Mouse (Mus musculus) heart, embryonic 13.5 days (tissue): Measurements from ENCODE around the gene Lin54. TPM values are rescaled to one million over a fixed set of nuclear protein-coding genes. Genes with fewer than 3 reads are reported as not detected.

Experiments used
- ATAC-seq: fragments of 200-750 bp; cut with Nextera tagmentation; 2 replicates; pipeline ENCODE4 v1.8.0; 2017; ENCODE audit warnings: moderate TSS enrichment; ENCODE audit not compliant: insufficient number of reproducible peaks, low FRiP score, low TSS enrichment; ENCODE audit errors: extremely low read depth
- H3K27ac ChIP-seq: fragments of 300-500 bp; sonication (generic); replicated peaks from 2 replicates; pipeline ENCODE4 v1.5.1; 2015; ENCODE audit warnings: moderate library complexity, mild to moderate bottlenecking, inconsistent platforms
- H3K27me3 ChIP-seq: fragments of 300-500 bp; sonication (generic); replicated peaks from 2 replicates; pipeline ENCODE4 v1.6.1; 2015; ENCODE audit warnings: mild to moderate bottlenecking, inconsistent platforms
- H3K36me3 ChIP-seq: fragments of 300-500 bp; sonication (generic); 2 replicates; pipeline ENCODE4 v1.6.1; 2015; ENCODE audit warnings: mild to moderate bottlenecking, inconsistent platforms
- H3K4me1 ChIP-seq: fragments of 300-500 bp; sonication (generic); 2 replicates; pipeline ENCODE4 v1.6.1; 2015; ENCODE audit warnings: inconsistent platforms
- H3K4me2 ChIP-seq: fragments of 300-500 bp; sonication (generic); 2 replicates; pipeline ENCODE4 v1.6.1; 2015; ENCODE audit warnings: inconsistent platforms, mild to moderate bottlenecking, moderate library complexity
- H3K4me3 ChIP-seq: fragments of 300-500 bp; sonication (generic); 2 replicates; pipeline ENCODE4 v1.5.1; 2015; ENCODE audit warnings: moderate library complexity, mild to moderate bottlenecking, inconsistent platforms
- H3K9ac ChIP-seq: fragments of 300-500 bp; sonication (generic); 2 replicates; pipeline ENCODE4 v1.6.1; 2015; ENCODE audit warnings: inconsistent platforms, mild to moderate bottlenecking, moderate library complexity
- H3K9me3 ChIP-seq: fragments of 300-500 bp; sonication (generic); 2 replicates; pipeline ENCODE4 v1.6.1; 2016; ENCODE audit warnings: inconsistent platforms
- WGBS: fragments of 180-500 bp; shearing (Covaris S2); methylation state at CpG from one replicate; pipeline ENCODE4 v1.1.7; 2015; ENCODE audit warnings: mixed read lengths; 5-methylcytosine and 5-hydroxymethylcytosine counted together
- polyA plus RNA-seq: library from polyadenylated mRNA; unstranded; fragments of >200 nt; fragmentation: Nextera tagmentation; extraction: Ambion mirVana; gene quantifications from 2 replicates; pipeline ENCODE4 v1.2.1, GENCODE M21; 2015

The Lin54 gene
- polyA plus RNA-seq, 1 experiment from 2014 or later, result 9.0 TPM

DNA sequence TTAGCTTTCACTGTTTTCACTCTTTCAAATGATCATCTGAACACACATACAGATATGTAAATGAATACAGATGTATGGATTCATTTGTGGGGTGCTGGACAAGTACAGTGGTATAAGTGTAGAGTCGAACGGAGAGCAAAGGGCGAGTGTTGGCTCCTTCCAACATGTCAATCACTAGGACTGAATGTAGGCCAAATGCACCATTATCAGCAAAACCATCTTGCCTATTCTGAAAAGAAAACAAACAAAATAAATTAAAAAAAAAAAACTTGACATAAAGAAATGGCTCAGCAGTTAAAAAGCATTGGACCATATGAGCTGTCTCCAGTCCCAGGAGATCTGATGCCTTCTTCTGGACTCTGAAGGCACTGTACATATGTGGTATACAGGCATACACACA is 12.2 kb downstream of the Lin54 start:
- Histone ChIP-seq H3K9ac (no peak overlapping the region), H3K4me1 (peaks cover 26% of the 10 kb centered on the region), H3K27me3 (no peaks in the 10 kb centered on the region), H3K4me3 (no peak overlapping the region), H3K36me3 (peaks cover 19% of the 10 kb centered on the region), H3K27ac (no peak overlapping the region), H3K4me2 (no peak overlapping the region), H3K9me3 (no peaks in the 10 kb centered on the region)
- WGBS, result 87% methylated on average over 3 of the region's 3 CpGs
- ATAC-seq, result no peak

DNA sequence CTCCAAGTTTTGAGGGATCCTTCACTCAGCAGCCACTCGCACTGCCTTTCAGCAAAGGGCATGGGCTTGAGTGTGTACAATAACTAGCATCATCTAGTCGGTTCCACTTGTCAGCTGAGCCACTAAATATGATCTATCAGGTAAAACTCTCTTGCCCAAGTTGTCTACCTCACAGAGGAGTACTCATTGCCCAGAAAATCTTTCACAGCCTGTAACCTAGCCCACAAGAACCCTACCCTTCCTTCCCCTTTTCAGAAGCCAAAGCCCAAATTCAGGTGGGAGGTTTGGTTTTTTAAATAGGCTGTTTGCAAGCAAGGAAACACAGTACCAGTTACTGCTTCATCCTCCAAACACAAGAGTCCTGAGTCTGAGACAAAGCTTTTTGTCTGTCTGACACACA is 13.3 kb downstream of the Lin54 start:
- H3K4me2 ChIP-seq, result no peak overlapping the region
- no peaks in the 10 kb centered on the region for H3K9me3 ChIP-seq
- peaks cover 18% of the 10 kb centered on the region for H3K36me3 ChIP-seq
- H3K27me3 ChIP-seq, result no peaks in the 10 kb centered on the region
- H3K27ac ChIP-seq, result no peak overlapping the region
- no peak for ATAC-seq
- no peak overlapping the region for H3K9ac ChIP-seq
- peaks cover 26% of the 10 kb centered on the region for H3K4me1 ChIP-seq
- WGBS, result 89% methylated on average over 2 of the region's 2 CpGs
- H3K4me3 ChIP-seq, result no peak overlapping the region

DNA sequence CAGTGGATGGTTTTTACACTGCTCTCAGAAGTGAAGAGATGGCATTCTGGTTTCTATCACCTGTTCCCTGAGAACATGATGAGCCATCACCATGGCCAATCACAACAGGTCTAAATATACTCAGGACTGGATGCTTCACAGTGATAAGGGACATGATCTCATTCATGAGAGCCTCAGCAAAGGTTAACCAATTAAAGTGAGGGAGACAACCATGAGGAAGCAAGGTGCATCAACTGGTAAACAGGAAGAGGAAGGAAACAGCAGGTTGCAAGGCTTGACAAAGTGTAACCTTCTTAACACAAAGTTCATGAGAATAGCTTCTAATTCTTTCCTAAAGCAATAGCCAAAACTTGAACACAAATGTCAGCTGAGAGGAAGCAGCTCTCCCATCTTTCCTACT is 16.9 kb downstream of the Lin54 start:
- Histone ChIP-seq H3K27me3 (no peaks in the 10 kb centered on the region), H3K27ac (no peak overlapping the region), H3K4me3 (no peak overlapping the region), H3K4me1 (no peaks in the 10 kb centered on the region), H3K4me2 (no peak overlapping the region), H3K9ac (no peak overlapping the region), H3K36me3 (peaks cover 33% of the 10 kb centered on the region), H3K9me3 (no peaks in the 10 kb centered on the region)
- no peak for ATAC-seq

- H3K9ac ChIP-seq, result no peak overlapping the region
- no peaks in the 10 kb centered on the region for H3K4me1 ChIP-seq
- no peak overlapping the region for H3K27ac ChIP-seq
- H3K4me3 ChIP-seq, result no peak overlapping the region
- H3K4me2 ChIP-seq, result no peak overlapping the region
- no peaks in the 10 kb centered on the region for H3K9me3 ChIP-seq
- peaks cover 51% of the 10 kb centered on the region for H3K36me3 ChIP-seq
- no peak for ATAC-seq
- 81% methylated on average over 9 of the region's 9 CpGs for whole genome bisulfite sequencing
- H3K27me3 ChIP-seq, result no peaks in the 10 kb centered on the region
Observed at GRCm38 (mm10) chr5:100477604-100478003, 22.8 kb downstream of the Lin54 start.

GRCm38 (mm10) chr5:100476328-100476727 is 24.1 kb downstream of the Lin54 start:
- no peak overlapping the region for H3K4me3 ChIP-seq

DNA sequence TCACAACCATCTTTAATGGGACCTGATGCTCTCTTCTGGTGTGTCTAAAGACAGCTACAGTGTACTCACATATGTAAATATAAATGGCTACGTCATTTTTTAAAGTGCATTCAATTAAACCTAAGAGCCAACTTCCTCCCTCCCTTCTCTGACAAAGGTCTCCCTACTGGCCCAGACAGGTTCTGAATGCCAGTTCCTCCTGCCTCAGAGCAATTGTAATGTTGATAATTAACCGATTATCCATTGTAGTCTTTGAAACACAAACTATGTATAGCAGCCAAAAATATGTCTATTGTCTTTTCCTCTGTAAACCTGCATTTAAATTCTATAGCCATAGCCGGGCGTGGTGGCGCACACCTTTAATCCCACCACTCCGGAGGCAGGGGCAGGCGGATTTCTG is 33.1 kb downstream of the Lin54 start:
- Histone ChIP-seq H3K4me3 (no peak overlapping the region), H3K9me3 (no peaks in the 10 kb centered on the region), H3K9ac (no peak overlapping the region), H3K27me3 (no peaks in the 10 kb centered on the region), H3K27ac (no peak overlapping the region), H3K36me3 (peaks cover 39% of the 10 kb centered on the region), H3K4me1 (no peaks in the 10 kb centered on the region), H3K4me2 (no peak overlapping the region)
- 91% methylated on average over 7 of the region's 7 CpGs for WGBS
- ATAC-seq, result no peak

More at GRCm38 (mm10) chr5:100476328-100476727, 24.1 kb downstream of the Lin54 start:
- H3K27me3 ChIP-seq, result no peaks in the 10 kb centered on the region
- H3K36me3 ChIP-seq, result peaks cover 60% of the 10 kb centered on the region
- H3K4me1 ChIP-seq, result no peaks in the 10 kb centered on the region
- no peak for ATAC-seq
- H3K4me2 ChIP-seq, result no peak overlapping the region
- no peak overlapping the region for H3K27ac ChIP-seq
- no peak overlapping the region for H3K9ac ChIP-seq
- H3K9me3 ChIP-seq, result no peaks in the 10 kb centered on the region
- 79% methylated on average over 3 of the region's 3 CpGs for WGBS

DNA sequence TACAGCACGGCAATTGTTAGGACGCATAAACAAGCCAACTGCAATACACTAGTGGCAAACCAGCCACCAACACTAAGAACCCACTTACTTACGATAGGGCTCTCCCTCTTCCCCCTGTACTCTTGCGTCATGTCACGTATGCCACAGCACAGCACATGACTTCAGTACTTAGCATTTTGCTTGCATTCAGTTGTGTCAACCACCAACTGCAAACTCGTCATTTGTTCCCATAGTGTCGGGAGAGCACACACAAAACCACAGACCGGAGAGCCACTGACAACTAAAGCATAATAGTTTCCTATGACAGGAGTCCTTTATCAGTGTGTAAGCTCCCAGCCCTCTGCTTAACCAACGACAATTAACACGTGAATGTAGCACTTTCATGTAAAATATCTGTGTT is 33.8 kb downstream of the Lin54 start:
- WGBS, result 82% methylated on average over 10 of the region's 10 CpGs
- ATAC-seq, result no peak
- H3K27ac ChIP-seq, result no peak overlapping the region

DNA sequence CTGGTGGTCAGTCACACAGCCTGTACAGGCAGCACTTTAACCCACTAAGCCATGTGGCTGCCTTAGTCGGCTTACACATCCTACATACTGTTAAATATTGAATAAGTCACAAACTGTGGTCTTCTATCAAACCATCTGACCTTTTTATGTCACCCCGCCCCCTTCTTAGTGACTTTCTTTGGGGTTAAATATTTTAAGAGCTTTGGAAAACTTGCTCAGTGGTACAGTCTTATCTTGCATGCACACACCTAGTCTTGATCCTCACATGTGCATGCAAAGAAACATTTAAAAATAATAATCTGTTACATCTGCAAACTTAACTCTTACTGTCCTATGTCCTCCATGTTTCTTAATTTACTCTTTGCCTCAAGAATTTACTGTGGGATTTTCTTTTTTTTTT is 38.1 kb downstream of the Lin54 start:
- Histone ChIP-seq H3K9ac (no peak overlapping the region), H3K9me3 (0 out of 2 replicates have a peak, but pooled peaks cover 5% of the 10 kb centered on the region), H3K27me3 (no peaks in the 10 kb centered on the region), H3K4me1 (no peaks in the 10 kb centered on the region), H3K27ac (no peak overlapping the region), H3K4me3 (no peak overlapping the region), H3K36me3 (peaks cover 59% of the 10 kb centered on the region), H3K4me2 (no peak overlapping the region)
- no peak for ATAC-seq
- 95% methylated on average over 2 of the region's 2 CpGs for WGBS

More for the DNA sequence above, 33.8 kb downstream of the Lin54 start:
- Histone ChIP-seq H3K4me2 (no peak overlapping the region), H3K4me3 (no peak overlapping the region), H3K36me3 (peaks cover 36% of the 10 kb centered on the region), H3K9ac (no peak overlapping the region), H3K4me1 (no peaks in the 10 kb centered on the region), H3K9me3 (no peaks in the 10 kb centered on the region), H3K27me3 (no peaks in the 10 kb centered on the region)

- Histone ChIP-seq H3K9me3 (0 out of 2 replicates have a peak, but pooled peaks cover 5% of the 10 kb centered on the region), H3K4me1 (no peaks in the 10 kb centered on the region), H3K27me3 (no peaks in the 10 kb centered on the region), H3K27ac (no peak overlapping the region), H3K4me3 (no peak overlapping the region), H3K9ac (no peak overlapping the region), H3K36me3 (peaks cover 66% of the 10 kb centered on the region), H3K4me2 (no peak overlapping the region)
- no peak for ATAC-seq
- WGBS, result 94% methylated on average over 9 of the region's 9 CpGs
Observed at GRCm38 (mm10) chr5:100461526-100461925, 38.9 kb downstream of the Lin54 start.

- Histone ChIP-seq H3K9me3 (0 out of 2 replicates have a peak, but pooled peaks cover 5% of the 10 kb centered on the region), H3K36me3 (peaks cover 76% of the 10 kb centered on the region), H3K4me2 (no peak overlapping the region), H3K27me3 (no peaks in the 10 kb centered on the region), H3K27ac (no peak overlapping the region), H3K4me3 (no peak overlapping the region), H3K9ac (no peak overlapping the region), H3K4me1 (no peaks in the 10 kb centered on the region)
- WGBS, result 91% methylated on average over 5 of the region's 5 CpGs
- ATAC-seq, result no peak
Observed at GRCm38 (mm10) chr5:100459468-100459867, 41.0 kb downstream of the Lin54 start.

DNA sequence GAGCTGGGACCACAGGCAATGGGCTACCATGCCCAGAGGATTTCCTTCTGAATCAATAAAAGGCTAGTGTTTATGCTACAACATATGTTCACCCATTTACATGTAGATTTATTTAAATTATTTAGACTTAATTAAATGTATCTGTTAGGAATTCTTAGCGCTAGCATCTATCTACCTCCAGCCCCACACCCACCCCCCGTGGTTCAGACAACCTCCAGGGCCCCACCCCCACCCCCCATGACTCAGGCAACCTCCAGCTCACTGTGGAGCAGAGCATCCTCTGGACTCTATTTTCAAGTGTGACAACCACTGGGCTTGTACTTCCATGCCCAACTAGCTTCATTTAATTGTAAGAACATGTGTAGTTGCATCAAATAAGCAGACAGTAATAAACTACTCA is 48.6 kb downstream of the Lin54 start:
- Histone ChIP-seq H3K4me3 (no peak overlapping the region), H3K9ac (no peak overlapping the region), H3K4me1 (no peaks in the 10 kb centered on the region), H3K27ac (no peak overlapping the region), H3K4me2 (no peak overlapping the region), H3K9me3 (no peaks in the 10 kb centered on the region), H3K36me3 (peaks cover 90% of the 10 kb centered on the region), H3K27me3 (no peaks in the 10 kb centered on the region)
- ATAC-seq, result no peak
- WGBS, result 83% methylated on average over 2 of the region's 2 CpGs

DNA sequence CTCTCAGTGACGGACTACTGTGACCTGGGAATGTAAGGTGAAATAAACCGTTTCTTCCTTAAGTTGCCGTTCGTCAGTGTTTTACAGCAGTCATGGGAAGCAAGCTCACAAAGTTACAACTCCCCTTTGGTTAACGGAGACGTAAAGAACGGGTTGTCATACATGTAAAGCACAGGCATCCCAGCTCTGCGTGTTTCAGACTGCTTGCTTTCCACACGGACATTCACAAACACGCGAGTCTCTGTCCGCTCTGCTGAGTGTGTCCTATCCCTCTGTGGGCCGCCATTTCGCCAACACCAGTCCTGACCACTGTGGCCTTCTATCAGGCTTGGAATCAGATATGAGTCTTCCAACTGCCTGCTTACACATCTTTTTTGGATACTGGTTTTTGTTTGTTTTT is 61.6 kb downstream of the Lin54 start:
- 96% methylated on average over 14 of the region's 14 CpGs for WGBS
- Histone ChIP-seq H3K27ac (no peak overlapping the region), H3K4me2 (no peak overlapping the region), H3K4me3 (no peak overlapping the region), H3K9ac (no peak overlapping the region), H3K9me3 (no peaks in the 10 kb centered on the region), H3K36me3 (peaks cover 34% of the 10 kb centered on the region), H3K4me1 (no peaks in the 10 kb centered on the region), H3K27me3 (no peaks in the 10 kb centered on the region)
- no peak for ATAC-seq
